Mouse (Mus musculus) adrenal gland, postnatal 4 days (tissue): ENCODE measurements around the gene Tmem156. TPM values are rescaled to one million over a fixed set of nuclear protein-coding genes. Genes with fewer than 3 reads are reported as not detected.

ENCODE experiments used
- total RNA-seq, 2 experiments: library from RNA; stranded (reverse); gene quantifications; 2 replicates each; pipeline ENCODE4 v1.2.3; 2021

Gene Tmem156
- total RNA-seq, 2 experiments from 2014 or later: 0.22 to 0.54 TPM

Other genes with a start within 250 kb of the Tmem156 start
- gene Tlr1, start 158.6 kb downstream of the Tmem156 start, total RNA-seq: 1 to 10 TPM; 1.4 to 1.7 TPM
- gene Tlr6, start 132.0 kb downstream of the Tmem156 start, total RNA-seq: 1 to 10 TPM; 1.5 to 2.4 TPM
- gene Fam114a1, start 122.1 kb downstream of the Tmem156 start, total RNA-seq: 10 to 100 TPM; 34.2 to 35.0 TPM
- 10 to 100 TPM; 69.4 to 73.1 TPM for gene Klhl5, start 15.4 kb upstream of the Tmem156 start, total RNA-seq
- gene Wdr19, start 107.6 kb upstream of the Tmem156 start, total RNA-seq: 10 to 100 TPM; 15.6 to 17.8 TPM
- gene Rfc1, start 243.5 kb upstream of the Tmem156 start, total RNA-seq: 10 to 100 TPM; 62.5 to 72.1 TPM